Mouse (Mus musculus) kidney, adult 2 months (tissue): ENCODE measurements at regions not wholly inside any gene's neighbourhood (a gene's known extent, or its start where the extent isn't known, plus 50 kb on each side); places are given as distances from the start of the nearest gene placed in this dataset.

Source experiments
- CTCF ChIP-seq: fragments of 200-500 bp; conservative IDR thresholded peaks from 2 replicates; pipeline ENCODE4 v1.5.1; 2011; ENCODE audit warnings: low read depth, mild to moderate bottlenecking, control low read depth, low read length, moderate library complexity, mixed read lengths; ENCODE audit not compliant: insufficient read depth, insufficient read length
- POLR2A ChIP-seq: fragments of 200-500 bp; IDR thresholded peaks from one replicate; pipeline ENCODE4 v1.6.1; 2011; ENCODE audit warnings: low read depth, low read length, control low read depth

- TF ChIP-seq POLR2A = no peak
- no peak for TF ChIP-seq CTCF
Measured at GRCm38 (mm10) chr11:112672086-112672485, 109.9 kb upstream of the Sox9 start.
